Comparison of ENCODE assay signal across 8 mouse cellular contexts in the genomic region with DNA sequence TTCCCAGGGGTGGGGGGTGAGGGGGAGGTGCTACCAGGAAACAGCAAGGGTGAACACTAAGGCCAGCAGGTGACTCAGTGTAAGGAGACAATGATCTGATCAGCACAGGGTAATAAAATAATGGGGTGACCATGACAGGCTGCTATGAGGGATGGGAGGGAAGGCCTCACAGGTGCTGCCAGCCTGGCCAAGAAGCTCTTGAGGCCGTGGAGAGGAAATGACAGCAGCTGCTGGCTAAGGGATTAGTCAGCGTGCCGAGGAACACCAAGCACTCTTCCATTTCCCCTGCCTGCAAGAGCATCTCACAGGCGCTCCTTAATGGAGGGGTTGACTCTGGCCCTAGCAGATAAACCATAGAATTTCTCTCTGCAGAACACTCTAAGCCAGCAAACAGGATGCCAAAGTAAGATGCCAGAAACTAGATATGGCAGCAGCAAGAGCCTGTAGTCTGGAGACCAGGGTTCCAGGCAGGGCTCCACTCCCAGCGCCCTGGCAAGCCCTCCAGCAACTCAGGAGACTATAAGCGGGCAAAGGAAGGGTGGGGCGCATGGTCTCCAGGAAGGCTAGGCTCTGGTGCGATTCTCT. TPM values are rescaled to one million over a fixed set of nuclear protein-coding genes. Genes with fewer than 3 reads are reported as not detected.
DNase-seq lines count a peak whose midpoint lies in the region; ATAC-seq and TF ChIP-seq lines count a peak whose summit lies in the region.

No protein-coding gene starts in this region.

- H3K9ac ChIP-seq in forebrain, embryonic 13.5 days: no peak overlapping the region
- no peak overlapping the region for H3K9ac ChIP-seq in kidney, embryonic 14.5 days (ENCODE audit: low read depth, low read length)
- H3K9ac ChIP-seq in stomach, postnatal 0 days (ENCODE audit: low read length): no peak overlapping the region
- no peak overlapping the region for H3K9ac ChIP-seq in liver, embryonic 12.5 days

- H3K4me3 ChIP-seq in forebrain, embryonic 10.5 days: no peak overlapping the region
- H3K4me3 ChIP-seq in forebrain, embryonic 13.5 days: no peak overlapping the region
- H3K4me3 ChIP-seq in kidney, embryonic 14.5 days (ENCODE audit: low read length): no peak overlapping the region
- no peak overlapping the region for H3K4me3 ChIP-seq in stomach, postnatal 0 days (ENCODE audit: low read depth, low read length)
- H3K4me3 ChIP-seq in liver, embryonic 12.5 days: no peak overlapping the region

- no peak for TF ChIP-seq CTCF in stomach, postnatal 0 days (IDR thresholded peaks at IDR 0.05; ENCODE audit: low read depth)

- peak overlapping the region; percentile 12; the same call in 1 of the 2 replicates for H3K27ac ChIP-seq in forebrain, embryonic 10.5 days
- no peak overlapping the region for H3K27ac ChIP-seq in forebrain, embryonic 13.5 days
- peak overlapping the region; percentile 52 for H3K27ac ChIP-seq in kidney, embryonic 14.5 days (ENCODE audit: low read depth, low read length)
- H3K27ac ChIP-seq in stomach, postnatal 0 days (replicated peaks): 0 out of 2 replicates have a peak overlapping the region, but pooled peaks have one; percentile 24
- H3K27ac ChIP-seq in liver, embryonic 12.5 days: no peak overlapping the region

- ATAC-seq in forebrain, embryonic 13.5 days: no peak
- ATAC-seq in common myeloid progenitor, adult 5-6 weeks (replicated peaks; ENCODE audit: low read depth, poor library complexity, severe bottlenecking): peak; percentile 62
- ATAC-seq in kidney, embryonic 14.5 days (ENCODE audit: low FRiP score, low TSS enrichment): no peak
- no peak for ATAC-seq in stomach, postnatal 0 days (ENCODE audit: low FRiP score, low TSS enrichment)
- ATAC-seq in liver, embryonic 12.5 days: no peak

- no peak for TF ChIP-seq EP300 in stomach, postnatal 0 days (optimal IDR thresholded peaks at IDR 0.05)

- peaks cover 17% of the 10 kb centered on the region for H3K4me1 ChIP-seq in forebrain, embryonic 10.5 days
- peaks cover 14% of the 10 kb centered on the region for H3K4me1 ChIP-seq in forebrain, embryonic 13.5 days
- H3K4me1 ChIP-seq in kidney, embryonic 14.5 days (ENCODE audit: control insufficient read depth, insufficient read depth, low read length): peaks cover 8% of the 10 kb centered on the region
- peaks cover 2% of the 10 kb centered on the region; the same call in 1 of the 2 replicates for H3K4me1 ChIP-seq in stomach, postnatal 0 days (replicated peaks; ENCODE audit: control insufficient read depth, insufficient read depth)
- 0 out of 2 replicates have a peak, but pooled peaks cover 3% of the 10 kb centered on the region for H3K4me1 ChIP-seq in liver, embryonic 12.5 days

- 70% methylated on average over 8 of the region's 8 CpGs for WGBS in forebrain, embryonic 10.5 days
- 66% methylated on average over 8 of the region's 8 CpGs for WGBS in forebrain, embryonic 13.5 days
- 50% methylated on average over 8 of the region's 8 CpGs for WGBS in kidney, embryonic 14.5 days
- 53% methylated on average over 8 of the region's 8 CpGs for WGBS in stomach, postnatal 0 days
- 21% methylated on average over 8 of the region's 8 CpGs for WGBS in liver, embryonic 12.5 days (ENCODE audit: insufficient replicate concordance)

- H3K36me3 ChIP-seq in forebrain, embryonic 10.5 days (replicated peaks): 0 out of 2 replicates have a peak, but pooled peaks cover 2% of the 10 kb centered on the region
- H3K36me3 ChIP-seq in forebrain, embryonic 13.5 days (ENCODE audit: poor library complexity, severe bottlenecking): no peaks in the 10 kb centered on the region
- H3K36me3 ChIP-seq in kidney, embryonic 14.5 days (ENCODE audit: control insufficient read depth, insufficient read depth, low read length): no peaks in the 10 kb centered on the region
- no peaks in the 10 kb centered on the region for H3K36me3 ChIP-seq in stomach, postnatal 0 days (ENCODE audit: control insufficient read depth, insufficient read depth, low read length)
- no peaks in the 10 kb centered on the region for H3K36me3 ChIP-seq in liver, embryonic 12.5 days

- no peak overlapping the region for H3K4me2 ChIP-seq in forebrain, embryonic 13.5 days
- H3K4me2 ChIP-seq in kidney, embryonic 14.5 days (replicated peaks; ENCODE audit: low read depth, low read length): no peak overlapping the region
- no peak overlapping the region for H3K4me2 ChIP-seq in stomach, postnatal 0 days (replicated peaks; ENCODE audit: low read depth)
- H3K4me2 ChIP-seq in liver, embryonic 12.5 days: no peak overlapping the region

- peaks cover 6% of the 10 kb centered on the region; the same call in 1 of the 2 replicates for H3K9me3 ChIP-seq in forebrain, embryonic 10.5 days
- H3K9me3 ChIP-seq in forebrain, embryonic 13.5 days (replicated peaks): no peaks in the 10 kb centered on the region
- H3K9me3 ChIP-seq in kidney, embryonic 14.5 days (ENCODE audit: control insufficient read depth, low read length): no peaks in the 10 kb centered on the region
- no peaks in the 10 kb centered on the region for H3K9me3 ChIP-seq in stomach, postnatal 0 days (ENCODE audit: control insufficient read depth, low read length)
- no peaks in the 10 kb centered on the region; the same call in 1 of the 2 replicates for H3K9me3 ChIP-seq in liver, embryonic 12.5 days (replicated peaks)

- H3K27me3 ChIP-seq in forebrain, embryonic 10.5 days (ENCODE audit: poor library complexity, severe bottlenecking): no peaks in the 10 kb centered on the region
- H3K27me3 ChIP-seq in forebrain, embryonic 13.5 days: no peaks in the 10 kb centered on the region
- H3K27me3 ChIP-seq in kidney, embryonic 14.5 days (ENCODE audit: control insufficient read depth, insufficient read depth, low read length): no peaks in the 10 kb centered on the region
- H3K27me3 ChIP-seq in stomach, postnatal 0 days (ENCODE audit: control insufficient read depth, insufficient read depth, low read length): no peaks in the 10 kb centered on the region
- H3K27me3 ChIP-seq in liver, embryonic 12.5 days (replicated peaks): no peaks in the 10 kb centered on the region; the same call in 1 of the 2 replicates

- no peak for DNase-seq in forebrain, embryonic 10.5 days (ENCODE audit: extremely low spot score, low spot score)
- DNase-seq in 416B (ENCODE audit: low read depth): peak; percentile 21
- no peak for DNase-seq in stomach, postnatal 0 days (ENCODE audit: low spot score)
- DNase-seq in spleen, adult 18-20 months: no peak

RNA-seq across cellular contexts. Expression of a gene that starts 58.9 kb away (rescaled TPM):
- polyA plus RNA-seq in forebrain, embryonic 10.5 days (2016; fragmentation: Nextera tagmentation; extraction: Ambion mirVana): 22.9 and 28.2 TPM in 2 replicates
- 63.0 and 64.3 TPM in 2 replicates for polyA plus RNA-seq in forebrain, embryonic 13.5 days (2015; fragmentation: Nextera tagmentation; extraction: Ambion mirVana)
- total RNA-seq in common myeloid progenitor, adult 5-6 weeks (2017): 0.73 and 0.87 TPM in 2 replicates
- 39.3 and 55.9 TPM in 2 replicates for polyA plus RNA-seq in kidney, embryonic 14.5 days (2014; fragmentation: Nextera tagmentation; extraction: Ambion mirVana)
- 16.8 and 18.3 TPM in 2 replicates for polyA plus RNA-seq in stomach, postnatal 0 days (2015; fragmentation: Nextera tagmentation; extraction: Ambion mirVana)
- 5.9 and 6.1 TPM in 2 replicates for polyA plus RNA-seq in liver, embryonic 12.5 days (2016; fragmentation: Nextera tagmentation; extraction: Ambion mirVana)

Comparison
In these comparisons a context has a peak if more than half of its experiments do, and no peak if none do; other contexts are left out.
1. H3K27ac ChIP-seq: peak in forebrain, embryonic 10.5 days (single experiment), kidney, embryonic 14.5 days (single experiment) and stomach, postnatal 0 days (single experiment); none in forebrain, embryonic 13.5 days (single experiment) and liver, embryonic 12.5 days (single experiment).